Mouse (Mus musculus) layer of hippocampus, adult 2 months (tissue): ENCODE results near the gene Gstt4. TPM values are rescaled to one million over a fixed set of nuclear protein-coding genes. Genes with fewer than 3 reads are reported as not detected.
"Not testable (repeated sequence)": the region's sequence is repeated elsewhere in the genome, so short reads cannot be mapped to it uniquely, and the experiment has no call there.

Experiments used
- DNase-seq, 2 experiments: peaks; one replicate each; pipeline ENCODE4 v3.0.0; 2022; ENCODE audit warnings: low spot score in 2 of 2
- H3K27ac ChIP-seq: fragments of 200-600 bp; 2 replicates; pipeline ENCODE4 v1.8.1; 2022
- H3K4me3 ChIP-seq: fragments of 200-600 bp; 2 replicates; pipeline ENCODE4 v1.8.1; 2022; ENCODE audit warnings: mild to moderate bottlenecking
- CTCF ChIP-seq: fragments of 200-600 bp; conservative IDR thresholded peaks from 2 replicates; pipeline ENCODE4 v1.8.1; 2022; ENCODE audit warnings: antibody characterized with exemption, mild to moderate bottlenecking, moderate library complexity
- total RNA-seq, 2 experiments: library from RNA; stranded (reverse); gene quantifications; 2 replicates each; pipeline ENCODE4 v1.2.3; 2021

Gene Gstt4
- total RNA-seq, 2 experiments from 2014 or later: not detected

GRCm38 (mm10) chr10:75851681-75852080 lies 29.3 kb upstream of the Gstt4 start:
- Histone ChIP-seq H3K27ac (no peak overlapping the region), H3K4me3 (no peak overlapping the region)
- TF ChIP-seq CTCF: no peak
- no peak for DNase-seq

DNA sequence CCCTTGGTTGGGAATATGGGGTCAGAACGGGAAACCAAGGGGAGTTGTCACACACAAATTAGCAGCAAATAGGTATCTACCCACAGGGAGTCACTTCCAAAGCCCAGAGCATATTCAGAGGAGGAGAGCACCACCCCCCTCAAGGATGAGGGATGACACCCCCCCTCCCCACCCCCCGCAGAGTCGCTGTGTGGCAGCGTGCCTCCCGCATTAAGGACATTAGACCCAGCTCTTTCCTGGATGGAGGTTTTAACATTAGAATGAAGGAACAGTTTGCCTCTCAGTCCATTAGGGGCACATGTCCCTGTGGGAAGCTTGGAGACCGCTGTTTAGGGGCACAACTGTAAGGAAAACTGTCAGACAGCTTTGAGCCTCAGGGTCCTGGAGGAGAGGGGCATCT lies 28.7 kb upstream of the Gstt4 start:
- TF ChIP-seq CTCF: no peak
- no peak overlapping the region for H3K4me3 ChIP-seq
- DNase-seq: no peak
- H3K27ac ChIP-seq: no peak overlapping the region

DNA sequence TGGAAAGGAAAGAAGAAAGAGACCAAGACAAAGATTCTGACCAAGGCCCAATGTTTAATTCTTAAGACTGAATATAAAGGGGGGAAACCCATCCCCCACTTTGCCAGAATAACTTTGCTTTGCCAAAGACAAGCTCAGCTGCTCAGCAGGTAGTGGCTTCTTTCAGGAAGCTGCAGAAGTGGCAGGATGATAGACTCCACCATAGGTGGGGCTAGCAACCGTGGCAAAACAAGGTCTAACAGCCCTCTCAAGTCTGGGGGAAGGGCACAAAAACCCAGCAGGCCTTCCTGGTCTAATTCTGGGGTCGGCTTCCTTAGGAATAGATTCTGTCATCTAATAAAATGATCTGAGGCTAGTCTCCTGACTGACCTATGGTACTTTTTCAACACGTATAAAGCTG lies 26.0 kb upstream of the Gstt4 start:
- no peak overlapping the region for H3K4me3 ChIP-seq

GRCm38 (mm10) chr10:75845306-75845930 lies 23.1 kb upstream of the Gstt4 start:
- no peak for TF ChIP-seq CTCF
- no peak for DNase-seq
- no peak overlapping the region for H3K4me3 ChIP-seq
- H3K27ac ChIP-seq: no peak overlapping the region

More for the DNA sequence above, 26.0 kb upstream of the Gstt4 start:
- H3K27ac ChIP-seq: no peak overlapping the region
- no peak for TF ChIP-seq CTCF
- no peak for DNase-seq

GRCm38 (mm10) chr10:75844800-75845199 lies 22.5 kb upstream of the Gstt4 start:
- Histone ChIP-seq H3K4me3 (no peak overlapping the region), H3K27ac (no peak overlapping the region)
- DNase-seq: no peak
- TF ChIP-seq CTCF: no peak

DNA sequence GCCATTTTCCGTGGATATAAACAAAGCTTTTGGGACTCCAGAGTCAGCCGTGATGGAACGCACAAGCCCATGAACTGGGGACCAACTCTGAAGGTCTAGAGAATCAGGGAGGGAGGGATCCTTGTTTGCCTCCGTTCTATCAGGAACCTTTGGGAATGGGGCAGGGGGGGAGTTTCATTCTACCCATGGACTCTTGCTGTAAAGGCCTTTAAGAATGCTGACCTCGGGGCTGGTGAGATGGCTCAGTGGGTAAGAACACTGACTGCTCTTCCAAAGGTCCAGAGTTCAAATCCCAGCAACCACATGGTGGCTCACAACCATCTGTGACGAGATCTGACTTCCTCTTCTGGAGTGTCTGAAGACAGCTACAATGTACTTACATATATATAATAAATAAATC lies 21.6 kb upstream of the Gstt4 start:
- not testable (repeated sequence) for H3K4me3 ChIP-seq, H3K27ac ChIP-seq, DNase-seq

DNA sequence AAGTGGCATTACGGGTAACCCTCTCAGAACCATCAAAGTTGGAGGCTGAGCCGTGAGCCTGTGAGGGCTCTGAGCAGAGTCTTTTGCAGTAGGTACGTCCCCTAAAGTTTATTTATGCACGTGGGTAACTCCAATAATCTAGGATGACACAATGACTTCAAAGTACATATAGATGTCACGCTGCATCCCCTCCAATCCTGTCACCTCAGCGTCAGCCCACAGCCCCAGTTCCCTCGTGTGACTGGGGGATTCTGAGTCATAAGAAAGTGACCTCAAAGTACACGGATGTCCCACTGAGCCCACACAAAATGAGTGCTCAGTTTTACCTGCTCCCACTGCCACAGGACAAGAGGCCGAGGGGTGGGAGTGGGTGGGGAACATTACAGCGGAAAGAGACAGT lies 16.7 kb upstream of the Gstt4 start:
- no peak for TF ChIP-seq CTCF
- no peak overlapping the region for H3K4me3 ChIP-seq
- DNase-seq: no peak
- H3K27ac ChIP-seq: no peak overlapping the region

GRCm38 (mm10) chr10:75837248-75837759 lies 15.0 kb upstream of the Gstt4 start, which contains the start of gene Gstt2:
Gene Gstt2 (minus strand): TSS chr10:75837424.
- DNase-seq: peak; percentile 88 to 93
- TF ChIP-seq CTCF: peak; percentile 60
- peak within 1 kb of the TSS; percentile 66 for H3K4me3 ChIP-seq
- H3K27ac ChIP-seq: peak within 1 kb of the TSS; percentile 95

DNA sequence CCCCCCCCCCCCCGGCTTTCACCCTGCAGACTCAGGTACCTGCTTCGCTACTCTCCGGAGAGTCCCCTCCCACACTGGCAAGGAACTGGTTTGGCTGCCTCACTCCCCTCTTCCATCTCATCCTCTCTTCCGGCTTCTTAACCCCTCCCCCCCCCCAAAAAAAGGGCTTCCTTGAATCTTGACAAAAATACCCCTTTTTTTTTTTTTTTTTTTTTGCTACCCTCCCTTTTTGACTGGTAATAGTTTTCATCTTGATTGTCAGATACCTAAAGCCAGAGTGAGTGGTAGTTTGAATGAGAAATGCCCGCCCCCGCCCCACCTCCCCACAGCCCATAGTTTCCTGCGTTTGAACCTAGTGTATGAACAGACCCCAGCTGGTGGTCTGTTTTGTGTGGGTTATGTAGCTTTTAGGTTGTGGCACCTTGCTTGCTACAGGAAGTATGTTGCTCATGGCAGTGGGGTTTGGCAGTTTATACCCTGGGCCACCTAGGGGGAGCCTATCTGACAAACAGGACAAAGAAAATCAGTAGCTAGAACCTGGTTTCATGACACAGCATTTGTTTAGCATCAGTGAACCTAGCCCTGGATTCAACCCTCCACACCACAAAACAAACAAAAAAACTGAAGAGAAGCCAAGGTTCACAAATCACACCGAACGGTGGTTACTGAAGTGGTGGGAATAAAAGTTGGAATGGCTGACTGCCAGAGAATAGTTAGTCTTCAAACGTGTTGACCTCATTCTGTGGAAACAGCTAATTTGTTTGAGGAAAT lies 13.6 kb upstream of the Gstt4 start:
- no peak overlapping the region for H3K27ac ChIP-seq
- DNase-seq: no peak
- no peak overlapping the region for H3K4me3 ChIP-seq
- TF ChIP-seq CTCF: no peak

DNA sequence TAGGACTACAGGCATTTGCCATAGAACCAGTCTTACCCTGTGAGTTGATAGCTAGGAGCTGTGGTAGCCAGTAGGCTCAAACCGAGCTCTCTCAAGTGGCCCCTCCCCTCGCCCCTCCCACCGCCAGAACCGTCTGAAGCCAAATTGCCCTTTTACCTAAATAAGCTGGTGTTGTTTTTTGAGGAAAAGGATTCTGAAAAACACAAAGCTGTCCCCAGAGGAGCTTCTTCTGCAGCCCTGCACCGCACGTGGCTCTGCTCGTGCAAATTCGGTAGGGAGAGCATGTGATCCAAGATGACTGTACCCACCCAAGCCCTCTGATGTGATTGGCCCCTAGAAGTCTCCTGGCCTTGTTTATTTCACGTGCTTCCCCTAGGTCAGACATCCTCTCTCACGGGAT lies 13.0 kb upstream of the Gstt4 start:
- TF ChIP-seq CTCF: no peak
- peak overlapping the region; percentile 38 for H3K4me3 ChIP-seq
- no peak for DNase-seq
- H3K27ac ChIP-seq: peak overlapping the region; percentile 15; the same call in 1 of the 2 replicates

DNA sequence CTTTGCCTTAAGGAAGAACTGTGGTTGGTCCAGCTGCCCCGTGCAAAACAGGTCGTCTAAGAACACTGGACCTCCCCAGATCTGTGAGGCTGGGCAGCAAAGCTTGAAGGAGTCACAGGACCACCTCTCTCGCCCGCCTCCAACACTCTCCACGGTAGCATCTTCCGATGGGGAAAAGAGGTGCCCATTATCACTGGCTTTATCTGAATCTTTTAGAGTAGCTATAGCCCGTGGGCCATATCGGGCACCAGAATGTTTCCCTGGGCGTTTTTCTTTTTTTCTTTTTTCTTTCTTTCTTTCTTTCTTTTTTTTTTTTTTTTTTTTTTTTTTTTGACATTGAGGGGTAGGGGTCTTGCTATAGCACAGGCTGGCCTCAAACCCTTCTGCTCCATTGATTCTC lies 12.4 kb upstream of the Gstt4 start:
- peak overlapping the region; percentile 44; the same call in 1 of the 2 replicates for H3K27ac ChIP-seq
- no peak for TF ChIP-seq CTCF
- peak overlapping the region; percentile 51 for H3K4me3 ChIP-seq
- no peak for DNase-seq

DNA sequence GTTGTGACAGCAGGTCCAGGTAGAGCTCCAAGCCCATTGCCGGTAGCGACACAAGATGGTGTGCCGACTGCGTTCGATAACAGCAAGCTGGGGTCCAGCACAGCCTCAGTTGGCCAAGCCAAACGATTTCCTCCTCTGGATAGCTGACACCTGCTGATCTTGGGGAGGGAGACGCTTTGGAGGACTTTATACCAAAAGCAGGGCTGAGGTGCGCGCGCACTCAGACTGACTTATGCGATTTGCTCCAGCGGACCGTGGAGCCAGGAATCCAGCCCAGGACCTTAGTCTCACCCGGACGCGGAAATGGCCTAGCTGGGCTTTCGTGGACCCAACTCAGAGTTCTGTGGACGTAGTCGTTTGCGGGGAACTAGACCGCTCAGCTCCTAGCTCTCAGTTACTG lies 11.9 kb upstream of the Gstt4 start:
- Histone ChIP-seq H3K27ac (peak overlapping the region; percentile 44; the same call in 1 of the 2 replicates), H3K4me3 (peak overlapping the region; percentile 51)
- no peak for TF ChIP-seq CTCF
- DNase-seq: no peak

- Histone ChIP-seq H3K4me3 (peak overlapping the region; percentile 51), H3K27ac (peak overlapping the region; percentile 32; the same call in 1 of the 2 replicates)
- DNase-seq: no peak
- TF ChIP-seq CTCF: no peak
These were observed 11.2 kb upstream of the Gstt4 start for GRCm38 (mm10) chr10:75833456-75834080.
